Mouse (Mus musculus) CH12.LX (cell line): ENCODE results near the gene Pitpna. TPM values are rescaled to one million over a fixed set of nuclear protein-coding genes. Genes with fewer than 3 reads are reported as not detected.

ENCODE experiments used
- DNase-seq: peaks from one replicate; pipeline ENCODE4 v3.0.0-alpha.2; 2013; ENCODE audit errors: extremely low read depth
- H3K27ac ChIP-seq: 2 replicates; pipeline ENCODE4 v1.5.1; 2012; ENCODE audit warnings: low read depth, mild to moderate bottlenecking, control low read depth, moderate library complexity; ENCODE audit not compliant: insufficient read depth
- H3K27me3 ChIP-seq: replicated peaks from 2 replicates; pipeline ENCODE3; 2012; ENCODE audit warnings: inconsistent platforms
- H3K36me3 ChIP-seq, 2 experiments: replicated peaks in 1 of 2; 2 replicates each; pipeline versions ENCODE3 to v1.6.1; 2012; ENCODE audit warnings: inconsistent platforms in 1 of 2, low read length in 1 of 2, mild to moderate bottlenecking in 1 of 2, mixed read lengths in 1 of 2, moderate library complexity in 1 of 2; ENCODE audit not compliant: control insufficient read depth in 1 of 2, insufficient read depth in 1 of 2
- H3K4me1 ChIP-seq, 2 experiments: 2 replicates each; pipeline ENCODE4 v1.6.1; 2012; ENCODE audit warnings: inconsistent platforms in 1 of 2, moderate library complexity in 1 of 2; ENCODE audit not compliant: insufficient read depth in 2 of 2, control insufficient read depth in 1 of 2
- H3K4me2 ChIP-seq: 2 replicates; pipeline ENCODE4 v1.6.1; 2012; ENCODE audit warnings: low read depth, mild to moderate bottlenecking, control low read depth; ENCODE audit not compliant: poor library complexity, insufficient read depth, severe bottlenecking
- H3K4me3 ChIP-seq, 3 experiments: fragments of 150-350 bp in 1 of 3; sonication (generic) in 1 of 3; replicated peaks in 1 of 3; 2 replicates each; pipeline versions ENCODE3 to v1.5.1; 2011 to 2012; ENCODE audit warnings: low read depth in 2 of 3, low read length in 2 of 3, mild to moderate bottlenecking in 2 of 3, moderate library complexity in 2 of 3, control low read depth in 1 of 3, improper control_type of control experiment in 1 of 3, inconsistent platforms in 1 of 3, mixed read lengths in 1 of 3; ENCODE audit not compliant: poor library complexity in 1 of 3
- H3K79me2 ChIP-seq: replicated peaks from 2 replicates; pipeline ENCODE4 v1.6.1; 2012; ENCODE audit warnings: mild to moderate bottlenecking, moderate library complexity; ENCODE audit not compliant: control insufficient read depth, poor library complexity, insufficient read depth, severe bottlenecking; ENCODE audit errors: extremely low read depth
- H3K9ac ChIP-seq: 2 replicates; pipeline ENCODE4 v1.6.1; 2012; ENCODE audit warnings: low read depth, mild to moderate bottlenecking, control low read depth, moderate library complexity; ENCODE audit not compliant: insufficient read depth
- H3K9me3 ChIP-seq: replicated peaks from 2 replicates; pipeline ENCODE3; 2012; ENCODE audit warnings: low read length, inconsistent platforms, mixed read lengths
- BHLHE40 ChIP-seq: IDR thresholded peaks from 2 replicates; pipeline ENCODE4 v1.6.1; 2011; ENCODE audit warnings: mild to moderate bottlenecking, low read depth, low read length, improper control_type of control experiment
- CHD1 ChIP-seq: IDR thresholded peaks from 2 replicates; pipeline ENCODE4 v1.6.1; 2012; ENCODE audit warnings: low read depth, low read length, improper control_type of control experiment, inconsistent platforms
- CHD2 ChIP-seq: IDR thresholded peaks from 2 replicates; pipeline ENCODE4 v1.6.1; 2011; ENCODE audit warnings: low read length, improper control_type of control experiment
- CTCF ChIP-seq, 2 experiments: IDR thresholded peaks in 1 of 2; conservative IDR thresholded peaks in 1 of 2; 2 replicates each; pipeline ENCODE4 v1.5.1; 2011 to 2012; ENCODE audit warnings: low read depth in 2 of 2, low read length in 2 of 2, improper control_type of control experiment in 1 of 2, inconsistent platforms in 1 of 2, mild to moderate bottlenecking in 1 of 2, moderate library complexity in 1 of 2
- E2F4 ChIP-seq: IDR thresholded peaks from 2 replicates; pipeline ENCODE4 v1.6.1; 2011; ENCODE audit warnings: low read depth, low read length, improper control_type of control experiment; ENCODE audit not compliant: insufficient replicate concordance
- ELF1 ChIP-seq: IDR thresholded peaks from 2 replicates; pipeline ENCODE4 v1.6.1; 2014; ENCODE audit warnings: low read depth, mild to moderate bottlenecking, inconsistent platforms, low read length, improper control_type of control experiment
- EP300 ChIP-seq: IDR thresholded peaks from 2 replicates; pipeline ENCODE4 v1.6.1; 2011; ENCODE audit warnings: low read length, improper control_type of control experiment
- ETS1 ChIP-seq: conservative IDR thresholded peaks from 2 replicates; pipeline ENCODE4 v1.6.1; 2012; ENCODE audit warnings: low read depth, mild to moderate bottlenecking, inconsistent platforms, low read length, improper control_type of control experiment, moderate library complexity
- GABPA ChIP-seq: IDR thresholded peaks from 2 replicates; pipeline ENCODE4 v1.6.1; 2012; ENCODE audit warnings: low read depth, low read length, improper control_type of control experiment, inconsistent platforms; ENCODE audit not compliant: insufficient replicate concordance
- HCFC1 ChIP-seq: IDR thresholded peaks from 2 replicates; pipeline ENCODE4 v1.6.1; 2012; ENCODE audit warnings: low read depth, mild to moderate bottlenecking, inconsistent platforms, low read length, improper control_type of control experiment
- IRF4 ChIP-seq: IDR thresholded peaks from 2 replicates; pipeline ENCODE4 v1.6.1; 2014; ENCODE audit warnings: low read depth, mild to moderate bottlenecking, inconsistent platforms, low read length, improper control_type of control experiment
- JUN ChIP-seq: IDR thresholded peaks from 2 replicates; pipeline ENCODE4 v1.6.1; 2011; ENCODE audit warnings: low read depth, mild to moderate bottlenecking, low read length, improper control_type of control experiment, moderate library complexity; ENCODE audit not compliant: insufficient read depth
- JUND ChIP-seq: conservative IDR thresholded peaks from 2 replicates; pipeline ENCODE4 v1.6.1; 2011; ENCODE audit warnings: low read depth, low read length, improper control_type of control experiment
- KAT2A ChIP-seq: IDR thresholded peaks from 2 replicates; pipeline ENCODE4 v1.6.1; 2012; ENCODE audit warnings: low read length, improper control_type of control experiment, inconsistent platforms; ENCODE audit not compliant: insufficient replicate concordance
- MAFK ChIP-seq: IDR thresholded peaks from 2 replicates; pipeline ENCODE4 v1.6.1; 2011; ENCODE audit warnings: low read length, improper control_type of control experiment; ENCODE audit not compliant: insufficient replicate concordance
- MAX ChIP-seq: IDR thresholded peaks from 2 replicates; pipeline ENCODE4 v1.6.1; 2011; ENCODE audit warnings: low read length, improper control_type of control experiment
- MAZ ChIP-seq: IDR thresholded peaks from 2 replicates; pipeline ENCODE4 v1.6.1; 2012; ENCODE audit warnings: low read depth, mild to moderate bottlenecking, inconsistent platforms, low read length, improper control_type of control experiment, moderate library complexity
- MEF2A ChIP-seq: IDR thresholded peaks from 2 replicates; pipeline ENCODE4 v1.6.1; 2014; ENCODE audit warnings: low read depth, mild to moderate bottlenecking, inconsistent platforms, low read length, improper control_type of control experiment, borderline replicate concordance
- MXI1 ChIP-seq: IDR thresholded peaks from 2 replicates; pipeline ENCODE4 v1.6.1; 2011; ENCODE audit warnings: mild to moderate bottlenecking, low read depth, low read length, improper control_type of control experiment
- MYC ChIP-seq: IDR thresholded peaks from 2 replicates; pipeline ENCODE4 v1.6.1; 2011; ENCODE audit warnings: low read depth, mild to moderate bottlenecking, improper control_type of control experiment, low read length
- NELFE ChIP-seq: IDR thresholded peaks from 2 replicates; pipeline ENCODE4 v1.6.1; 2011; ENCODE audit warnings: low read depth, low read length, improper control_type of control experiment
- NRF1 ChIP-seq: IDR thresholded peaks from 2 replicates; pipeline ENCODE4 v1.6.1; 2014; ENCODE audit warnings: low read depth, mild to moderate bottlenecking, inconsistent platforms, low read length, improper control_type of control experiment, moderate library complexity
- PAX5 ChIP-seq: IDR thresholded peaks from 2 replicates; pipeline ENCODE4 v1.6.1; 2012; ENCODE audit warnings: low read length, inconsistent platforms, mixed read lengths
- POLR2A ChIP-seq: IDR thresholded peaks from 2 replicates; pipeline ENCODE4 v1.6.1; 2011; ENCODE audit warnings: low read depth, mild to moderate bottlenecking, improper control_type of control experiment, low read length
- POLR2AphosphoS2 ChIP-seq: IDR thresholded peaks from 2 replicates; pipeline ENCODE4 v1.6.1; 2011; ENCODE audit warnings: low read depth, low read length, improper control_type of control experiment
- RAD21 ChIP-seq: IDR thresholded peaks from 2 replicates; pipeline ENCODE4 v1.6.1; 2011; ENCODE audit warnings: low read depth, mild to moderate bottlenecking, low read length, improper control_type of control experiment, moderate library complexity
- RCOR1 ChIP-seq: conservative IDR thresholded peaks from 2 replicates; pipeline ENCODE4 v1.6.1; 2012; ENCODE audit warnings: low read depth, mild to moderate bottlenecking, inconsistent platforms, low read length, improper control_type of control experiment
- SIN3A ChIP-seq: IDR thresholded peaks from 2 replicates; pipeline ENCODE4 v1.6.1; 2012; ENCODE audit warnings: low read length, improper control_type of control experiment, inconsistent platforms
- SMC3 ChIP-seq: IDR thresholded peaks from 2 replicates; pipeline ENCODE4 v1.6.1; 2011; ENCODE audit warnings: low read depth, low read length, improper control_type of control experiment
- TBP ChIP-seq: conservative IDR thresholded peaks from 2 replicates; pipeline ENCODE4 v1.6.1; 2011; ENCODE audit warnings: low read depth, low read length, improper control_type of control experiment
- TCF12 ChIP-seq: IDR thresholded peaks from 2 replicates; pipeline ENCODE4 v1.6.1; 2014; ENCODE audit warnings: low read depth, mild to moderate bottlenecking, inconsistent platforms, low read length, improper control_type of control experiment
- UBTF ChIP-seq: IDR thresholded peaks from 2 replicates; pipeline ENCODE4 v1.6.1; 2012; ENCODE audit warnings: low read depth, mild to moderate bottlenecking, inconsistent platforms, low read length, improper control_type of control experiment, moderate library complexity
- USF1 ChIP-seq: IDR thresholded peaks from 2 replicates; pipeline ENCODE4 v1.6.1; 2014; ENCODE audit warnings: low read depth, mild to moderate bottlenecking, inconsistent platforms, low read length, improper control_type of control experiment
- USF2 ChIP-seq: conservative IDR thresholded peaks from 2 replicates; pipeline ENCODE4 v1.6.1; 2011; ENCODE audit warnings: low read depth, low read length, improper control_type of control experiment
- ZC3H11A ChIP-seq: IDR thresholded peaks from 2 replicates; pipeline ENCODE4 v1.6.1; 2012; ENCODE audit warnings: low read depth, mild to moderate bottlenecking, inconsistent platforms, low read length, improper control_type of control experiment
- ZKSCAN1 ChIP-seq: IDR thresholded peaks from 2 replicates; pipeline ENCODE4 v1.6.1; 2012; ENCODE audit warnings: low read depth, inconsistent platforms, low read length, improper control_type of control experiment, borderline replicate concordance
- ZMIZ1 ChIP-seq: IDR thresholded peaks from 2 replicates; pipeline ENCODE4 v1.6.1; 2012; ENCODE audit warnings: low read depth, mild to moderate bottlenecking, inconsistent platforms, low read length, improper control_type of control experiment
- ZNF384 ChIP-seq: IDR thresholded peaks from 2 replicates; pipeline ENCODE4 v1.6.1; 2012; ENCODE audit warnings: low read depth, low read length, improper control_type of control experiment, inconsistent platforms
- dilution Hi-C: fragments of 300-500 bp; cut with MboI; formaldehyde crosslinking; loops from 2 replicates; pipeline ENCODE4 v1.14.3; 2020; ENCODE audit warnings: low sequenced_read_pairs; ENCODE audit not compliant: extremely low pct_unique_long_range_greater_than_20kb, extremely low pct_ligation_motif_present
- in situ Hi-C: fragments of 300-500 bp; cut with MboI; formaldehyde crosslinking; loops from 3 replicates; pipeline ENCODE4 v1.14.3; 2019; ENCODE audit warnings: low sequenced_read_pairs, low pct_ligation_motif_present, low pct_unique_long_range_greater_than_20kb, mixed read lengths
- polyA plus RNA-seq: library from polyadenylated mRNA; unstranded; fragments of >175 nt; gene quantifications from 2 replicates; pipeline ENCODE4 v1.2.1, GENCODE M21; 2012; ENCODE audit warnings: low read depth; ENCODE audit not compliant: insufficient read length
- total RNA-seq, 2 experiments: library from RNA; depleted of rRNA; stranded (reverse); fragments of 300-350 nt in 1 of 2; fragments of >200 nt in 1 of 2; gene quantifications; 2 replicates each; pipeline ENCODE4 v1.2.3; 2012 to 2014

The Pitpna gene
- 61.8 and 75.8 TPM in 2 replicates for total RNA-seq (2012; rRNA removed)
- total RNA-seq (2014; rRNA removed): 80.7 and 84.6 TPM in 2 replicates
- polyA plus RNA-seq: 243 and 290 TPM in 2 replicates

DNA sequence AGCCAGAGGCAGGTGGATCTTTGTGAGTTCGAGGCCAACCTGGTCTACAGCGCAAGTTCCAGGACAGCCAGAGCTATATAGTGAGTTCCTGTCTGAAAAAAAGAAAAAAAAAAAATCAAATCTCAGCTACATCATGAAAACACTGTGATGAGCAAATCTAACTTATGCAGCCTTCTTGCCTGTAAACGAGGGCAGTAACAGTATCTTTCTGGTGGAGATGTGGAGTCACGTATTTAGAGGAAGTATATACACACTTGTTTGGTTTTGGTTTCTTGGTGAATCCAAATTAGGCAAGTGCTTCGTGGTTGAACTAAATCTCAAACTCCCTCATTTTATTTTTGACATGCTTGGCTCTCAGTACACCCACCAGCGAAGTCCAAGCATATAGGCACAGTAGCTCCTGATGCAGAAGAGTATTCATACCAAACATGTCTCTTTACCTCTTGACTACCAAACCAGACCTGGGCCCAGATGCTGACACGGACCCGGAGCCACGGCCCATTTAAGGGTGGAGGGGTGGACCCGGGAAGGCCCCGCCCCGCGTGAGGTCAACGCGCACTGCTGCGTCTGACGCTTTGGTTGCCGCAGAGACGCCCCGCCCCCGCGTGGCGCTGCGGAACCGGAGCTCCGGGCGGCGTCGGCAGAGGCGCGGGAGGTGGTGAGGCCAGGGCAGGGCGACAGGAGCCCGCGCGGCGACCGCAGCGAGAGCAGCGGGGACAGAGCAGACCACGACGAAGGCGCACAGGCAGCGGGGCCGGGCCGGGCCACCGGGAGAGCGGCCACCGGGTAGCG is at the start of gene Pitpna:
Gene Pitpna (plus strand): TSS at position 605 of the 792 bp plus-strand sequence.
- peak within 1 kb of the TSS; percentile 81 to 94 (median 91) for H3K4me3 ChIP-seq
- peaks cover 12 to 30% of the 10 kb centered on the region in 2 experiments for H3K36me3 ChIP-seq
- no peaks in the 10 kb centered on the region for H3K27me3 ChIP-seq
- peaks cover 25% of the 10 kb centered on the region for H3K79me2 ChIP-seq
- peak within 1 kb of the TSS; percentile 80 for H3K4me2 ChIP-seq
- no peaks in the 10 kb centered on the region for H3K9me3 ChIP-seq
- in situ Hi-C loops: no loop called here
- peak within 1 kb of the TSS; percentile 10 for H3K27ac ChIP-seq
- no peak for TF ChIP-seq USF2
- no peak for TF ChIP-seq MAFK
- TF ChIP-seq NRF1: peak; percentile 64
- TF ChIP-seq UBTF: peak; percentile 93
- no peak for TF ChIP-seq ZKSCAN1
- peak; percentile 97 for TF ChIP-seq POLR2A
- TF ChIP-seq MAZ: peak; percentile 32; the same call in 1 of the 2 replicates
- no peak for TF ChIP-seq CTCF (conservative IDR thresholded peaks at IDR 0.05 in 1 of 2, IDR thresholded peaks at IDR 0.05 in 1 of 2; ENCODE audit: low read depth in 2 of 2, low read length in 2 of 2)
- TF ChIP-seq ZMIZ1: peak; percentile 97
- peak; percentile 92 for TF ChIP-seq TBP
- TF ChIP-seq POLR2AphosphoS2: peak; percentile 96
- no peak for TF ChIP-seq RCOR1
- TF ChIP-seq CHD2: no peak
- no peak for TF ChIP-seq MYC
- peak; percentile 64; the same call in 1 of the 2 replicates for TF ChIP-seq KAT2A
- no peak for TF ChIP-seq USF1
- TF ChIP-seq ETS1: no peak
- TF ChIP-seq TCF12: peak; percentile 87
- no peak for TF ChIP-seq EP300
- peak; percentile 91 for TF ChIP-seq SIN3A
- TF ChIP-seq MEF2A: no peak
- TF ChIP-seq NELFE: peak; percentile 96
- TF ChIP-seq E2F4: no peak; the same call in 1 of the 2 replicates
- peak; percentile 26; the same call in 1 of the 2 replicates for TF ChIP-seq ZNF384
- no peak for TF ChIP-seq ZC3H11A
- TF ChIP-seq GABPA: no peak
- peak; percentile 51; the same call in 1 of the 2 replicates for TF ChIP-seq MAX
- no peak for TF ChIP-seq CHD1
- no peak for TF ChIP-seq PAX5
- TF ChIP-seq BHLHE40: no peak
- TF ChIP-seq JUND: no peak
- no peak for TF ChIP-seq SMC3
- TF ChIP-seq JUN: peak; percentile 17; the same call in 1 of the 2 replicates
- TF ChIP-seq RAD21: no peak
- peak; percentile 96 for TF ChIP-seq MXI1
- peak; percentile 68 for TF ChIP-seq HCFC1
- peak; percentile 66 for TF ChIP-seq ELF1
- TF ChIP-seq IRF4: no peak; the same call in 1 of the 2 replicates
- peaks cover 10 to 62% of the 10 kb centered on the region in 2 experiments for H3K4me1 ChIP-seq
- dilution Hi-C loops: no loop called here
- peak; percentile 97 for DNase-seq
- H3K9ac ChIP-seq: peak within 1 kb of the TSS; percentile 82
